ENCODE assay signal across 13 mouse cellular contexts in the genomic region with DNA sequence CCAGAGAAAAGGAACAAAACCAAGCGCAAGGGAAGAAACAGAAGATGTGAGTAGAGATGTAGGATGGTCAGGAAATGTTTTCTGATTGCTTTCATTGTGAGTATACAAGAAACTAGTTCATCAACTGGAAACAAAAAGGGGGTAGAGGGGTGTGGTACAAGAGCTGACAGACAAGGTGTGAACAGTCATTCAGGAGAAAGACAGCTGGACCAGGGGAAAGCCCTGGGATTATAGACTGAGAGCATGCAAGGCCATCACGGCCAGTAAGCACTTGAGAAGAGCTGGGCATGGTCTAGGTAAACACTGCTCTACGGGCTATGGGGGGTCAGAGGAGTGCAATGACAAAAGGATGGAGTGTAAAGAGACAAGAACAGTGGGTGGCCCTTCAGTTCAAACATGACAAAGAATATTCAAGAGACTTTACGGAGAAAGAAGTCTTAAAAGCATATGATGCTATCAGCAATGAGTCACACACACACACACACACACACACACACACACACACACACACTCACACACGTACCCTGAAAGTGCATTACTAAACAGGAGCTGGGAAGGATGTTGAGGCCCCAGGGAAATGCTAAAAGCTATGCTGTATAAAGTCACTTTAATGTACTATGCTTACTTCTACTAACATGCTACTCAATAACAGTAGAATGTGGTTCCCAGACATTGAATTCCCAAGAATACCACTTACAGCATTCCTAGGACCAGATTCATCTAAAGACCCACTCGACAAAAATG. TPM values are rescaled to one million over a fixed set of nuclear protein-coding genes. Genes with fewer than 3 reads are reported as not detected.
A peak's percentile ranks its signal among the peaks of the same experiment; 100 is the strongest.
DNase-seq lines count a peak whose midpoint lies in the region; ATAC-seq and TF ChIP-seq lines count a peak whose summit lies in the region.
"Had no signal": no experiment of that assay in that cellular context is flagged by ENCODE, and none has a peak within 500 bp of the region (broad histone marks: within the 10 kb centered on the region; RNA-seq: fewer than 3 reads in every experiment).

No protein-coding gene starts in this region.

- H3K4me3 ChIP-seq in layer of hippocampus, adult 2 months, result no peak overlapping the region
- H3K4me3 ChIP-seq in kidney, embryonic 16.5 days (ENCODE audit: low read length), result no peak overlapping the region
- H3K4me3 ChIP-seq: forebrain, embryonic 13.5 days; intestine, embryonic 15.5 days; lung, embryonic 15.5 days had no signal

- TF ChIP-seq CTCF in layer of hippocampus, adult 2 months (conservative IDR thresholded peaks at IDR 0.05), result no peak

- WGBS in kidney, embryonic 16.5 days, result 76% methylated on average over 6 of the region's 6 CpGs

- DNase-seq in layer of hippocampus, adult 2 months (ENCODE audit: low spot score in 2 of 2), result no peak
- no peak for DNase-seq in layer of hippocampus, adult 18-20 months (ENCODE audit: low spot score in 2 of 2)
- DNase-seq in CD4-positive, CD25-positive, alpha-beta regulatory T cell, adult 2 months (ENCODE audit: low read depth, low spot score), result peak; percentile 58
- DNase-seq in R1 (ENCODE audit: low read depth, low spot score), result peak; percentile 35
- DNase-seq in naive thymus-derived CD4-positive, alpha-beta T cell, adult 2 months (ENCODE audit: low read depth), result peak; percentile 51
- no peak for DNase-seq in layer of hippocampus, adult 8-10 months (ENCODE audit: low spot score in 2 of 2)
- DNase-seq: adrenal gland, postnatal 25 days; right cerebral cortex, adult 18-20 months had no signal

- no peak for ATAC-seq in kidney, embryonic 16.5 days (ENCODE audit: low FRiP score, low TSS enrichment)
- ATAC-seq: forebrain, embryonic 13.5 days; intestine, embryonic 15.5 days had no signal

- peak overlapping the region; percentile 87 for H3K27ac ChIP-seq in layer of hippocampus, adult 2 months
- H3K27ac ChIP-seq in kidney, embryonic 16.5 days (ENCODE audit: low read length), result no peak overlapping the region
- H3K27ac ChIP-seq: forebrain, embryonic 13.5 days; intestine, embryonic 15.5 days; kidney, postnatal 0 days; lung, embryonic 15.5 days had no signal

- peaks cover 26% of the 10 kb centered on the region for H3K4me1 ChIP-seq in kidney, embryonic 16.5 days (ENCODE audit: insufficient read depth, low read length)

- no peak overlapping the region for H3K4me2 ChIP-seq in kidney, embryonic 16.5 days (replicated peaks; ENCODE audit: low read depth, low read length)
- H3K4me2 ChIP-seq: forebrain, embryonic 13.5 days; intestine, embryonic 15.5 days; lung, embryonic 15.5 days had no signal

- H3K9ac ChIP-seq in kidney, embryonic 16.5 days (replicated peaks; ENCODE audit: low read length), result no peak overlapping the region
- H3K9ac ChIP-seq: forebrain, embryonic 13.5 days; intestine, embryonic 15.5 days; lung, embryonic 15.5 days had no signal

- no peaks in the 10 kb centered on the region for H3K36me3 ChIP-seq in kidney, embryonic 16.5 days (ENCODE audit: insufficient read depth, low read length)
- H3K36me3 ChIP-seq: intestine, embryonic 15.5 days; lung, embryonic 15.5 days had no signal

- no peaks in the 10 kb centered on the region for H3K27me3 ChIP-seq in kidney, embryonic 16.5 days (ENCODE audit: insufficient read depth, low read length)
- H3K27me3 ChIP-seq: forebrain, embryonic 13.5 days; intestine, embryonic 15.5 days; lung, embryonic 15.5 days had no signal

- no peaks in the 10 kb centered on the region for H3K9me3 ChIP-seq in kidney, embryonic 16.5 days (ENCODE audit: low read length)
- H3K9me3 ChIP-seq: forebrain, embryonic 13.5 days; intestine, embryonic 15.5 days; lung, embryonic 15.5 days had no signal

RNA-seq across cellular contexts. Expression of gene Cdc42se2, which starts 9.9 kb away (rescaled TPM):
- total RNA-seq in layer of hippocampus, adult 2 months (2021), result 100 to 1,000 TPM; 134 TPM
- total RNA-seq in layer of hippocampus, adult 18-20 months (2021), result 100 to 1,000 TPM; 135 to 144 TPM
- 98.6 and 103 TPM in 2 replicates for polyA plus RNA-seq in kidney, embryonic 16.5 days (2015; fragmentation: Nextera tagmentation; extraction: Ambion mirVana)
- 100 to 1,000 TPM; 125 to 130 (median 128) TPM for total RNA-seq in layer of hippocampus, adult 8-10 months (2022)

Comparison
In these comparisons a context has a peak if more than half of its experiments do, and no peak if none do; other contexts are left out.
1. DNase-seq: peak in CD4-positive, CD25-positive, alpha-beta regulatory T cell, adult 2 months (single experiment), R1 (single experiment) and naive thymus-derived CD4-positive, alpha-beta T cell, adult 2 months (single experiment); none in layer of hippocampus, adult 2 months (0 of 2), layer of hippocampus, adult 18-20 months (0 of 2) and layer of hippocampus, adult 8-10 months (0 of 2).